Mouse (Mus musculus) inflammation-experienced regulatory T-cells, adult 6 months (primary cell): ENCODE results near the gene Gm6176. TPM values are rescaled to one million over a fixed set of nuclear protein-coding genes. Genes with fewer than 3 reads are reported as not detected.
"Not testable (repeated sequence)": the region's sequence is repeated elsewhere in the genome, so short reads cannot be mapped to it uniquely, and the experiment has no call there.

Experiments used
- ATAC-seq: one replicate; pipeline ENCODE4 v1.8.0; 2017
- polyA plus RNA-seq, 3 experiments: library from polyadenylated mRNA; unstranded; fragments of 100-300 nt; shearing (Covaris generic); gene quantifications; one replicate each; pipeline ENCODE4 v1.2.1; 2017

Gene Gm6176
- not detected for polyA plus RNA-seq

DNA sequence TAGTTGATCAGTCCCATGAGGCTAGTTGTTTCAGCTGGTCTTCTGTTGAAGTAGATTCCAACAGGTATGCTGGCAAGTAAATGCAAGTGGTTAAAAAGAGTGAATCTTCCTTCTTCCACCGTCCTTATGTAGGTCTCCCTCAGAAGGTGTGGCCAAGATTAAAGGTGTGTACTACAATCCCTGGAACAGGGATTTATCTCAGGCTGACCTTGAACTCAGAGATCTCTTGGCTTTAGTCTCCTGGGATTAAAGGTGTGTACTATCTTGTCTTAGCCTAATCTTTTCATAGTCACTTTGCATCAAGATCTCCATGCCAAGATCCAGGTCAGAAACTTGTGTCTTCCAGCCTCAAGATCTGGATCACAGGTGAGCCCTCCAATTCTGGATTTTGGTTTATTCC lies at the start of gene Gm6176:
Gene Gm6176, minus strand, starts transcription at position 101 of the 400 bp plus-strand sequence.
- ATAC-seq = not testable (repeated sequence)

DNA sequence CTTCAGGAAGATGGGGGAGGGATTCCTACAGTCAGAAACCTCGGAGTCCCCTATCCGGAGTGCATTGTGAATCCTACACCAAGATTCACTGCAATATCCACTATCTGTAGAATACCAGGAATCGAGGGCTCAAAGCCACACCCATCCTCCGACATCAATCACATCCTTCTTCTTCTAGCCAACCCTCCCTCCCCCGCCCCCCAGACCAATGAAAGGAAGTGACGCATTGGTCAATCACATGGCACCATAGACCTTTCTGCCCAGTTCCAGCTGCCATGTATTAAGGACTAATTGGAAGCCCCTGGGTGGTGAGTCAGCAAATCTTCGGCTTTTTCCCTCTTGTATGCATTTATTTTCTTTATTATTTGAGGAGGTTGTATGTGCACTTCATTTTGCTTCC lies 12.7 kb upstream of the Gm6176 start, which contains the start of gene Vmn1r139:
Gene Vmn1r139, plus strand, starts transcription at position 301 of the 400 bp plus-strand sequence.
- not testable (repeated sequence) for ATAC-seq

DNA sequence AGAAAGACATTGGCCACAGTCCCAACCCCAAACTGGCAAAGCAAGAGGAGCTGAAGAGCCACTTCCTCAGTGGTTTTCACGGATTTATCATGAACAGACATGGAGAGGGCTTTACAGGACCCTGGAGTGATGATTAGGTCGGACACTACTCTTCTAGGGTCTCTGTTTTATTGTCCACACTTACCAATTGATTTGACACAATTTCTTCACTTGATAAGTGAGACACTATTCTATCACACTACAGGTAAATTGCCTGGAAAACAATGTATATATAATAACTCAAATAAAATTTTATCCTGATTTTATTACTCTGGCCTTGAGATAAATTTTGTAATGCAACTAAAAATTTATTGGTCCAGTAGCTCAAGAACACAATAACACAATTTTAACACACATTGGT lies 27.3 kb downstream of the Gm6176 start, which contains the start of gene Vmn1r138:
Gene Vmn1r138, minus strand, starts transcription at position 101 of the 400 bp plus-strand sequence.
- ATAC-seq = not testable (repeated sequence)

Other genes with a start within 250 kb of the Gm6176 start
- not detected for gene Vmn1r135, start 224.0 kb downstream of the Gm6176 start, polyA plus RNA-seq
- gene Gm5725, start 212.0 kb downstream of the Gm6176 start, polyA plus RNA-seq = not detected
- gene Gm5891, start 135.0 kb downstream of the Gm6176 start, polyA plus RNA-seq = not detected
- not detected for gene Vmn1r137, start 61.7 kb downstream of the Gm6176 start, polyA plus RNA-seq
- gene Vmn1r138, start 27.4 kb downstream of the Gm6176 start, polyA plus RNA-seq = not detected
- gene Vmn1r139, start 12.8 kb upstream of the Gm6176 start, polyA plus RNA-seq = not detected
- gene Gm16451, start 61.9 kb upstream of the Gm6176 start, polyA plus RNA-seq = not detected
- not detected for gene Gm10666, start 78.4 kb upstream of the Gm6176 start, polyA plus RNA-seq
- gene Vmn1r142, start 107.7 kb upstream of the Gm6176 start, polyA plus RNA-seq = not detected
- gene Vmn1r143, start 133.1 kb upstream of the Gm6176 start, polyA plus RNA-seq = not detected
- not detected for gene Gm8653, start 145.0 kb upstream of the Gm6176 start, polyA plus RNA-seq
- gene Gm8453, start 173.2 kb upstream of the Gm6176 start, polyA plus RNA-seq = not detected